Mouse (Mus musculus) neural tube, embryonic 13.5 days (tissue): ENCODE data around the gene Adrm1. TPM values are rescaled to one million over a fixed set of nuclear protein-coding genes. Genes with fewer than 3 reads are reported as not detected.
A peak's percentile ranks its signal among the peaks of the same experiment; 100 is the strongest.
"Not testable (repeated sequence)": the region's sequence is repeated elsewhere in the genome, so short reads cannot be mapped to it uniquely, and the experiment has no call there.

Source experiments
- ATAC-seq: fragments of 200-750 bp; cut with Nextera tagmentation; 2 replicates; pipeline ENCODE4 v1.8.0; 2017; ENCODE audit warnings: low read depth, mild to moderate bottlenecking, moderate TSS enrichment, moderate library complexity
- H3K27ac ChIP-seq: fragments of 300-500 bp; sonication (generic); replicated peaks from 2 replicates; pipeline ENCODE4 v1.5.1; 2015; ENCODE audit warnings: moderate library complexity, mild to moderate bottlenecking, inconsistent platforms
- H3K27me3 ChIP-seq: fragments of 300-500 bp; sonication (generic); 2 replicates; pipeline ENCODE4 v1.6.1; 2015; ENCODE audit warnings: mild to moderate bottlenecking, inconsistent platforms
- H3K36me3 ChIP-seq: fragments of 300-500 bp; sonication (generic); 2 replicates; pipeline ENCODE4 v1.6.1; 2015; ENCODE audit warnings: mild to moderate bottlenecking, inconsistent platforms
- H3K4me1 ChIP-seq: fragments of 300-500 bp; sonication (generic); replicated peaks from 2 replicates; pipeline ENCODE4 v1.6.1; 2015; ENCODE audit warnings: inconsistent platforms
- H3K4me2 ChIP-seq: fragments of 300-500 bp; sonication (generic); 2 replicates; pipeline ENCODE4 v1.6.1; 2015; ENCODE audit warnings: inconsistent platforms, mild to moderate bottlenecking, moderate library complexity
- H3K4me3 ChIP-seq: fragments of 300-500 bp; sonication (generic); 2 replicates; pipeline ENCODE4 v1.5.1; 2015; ENCODE audit warnings: mild to moderate bottlenecking, inconsistent platforms
- H3K9ac ChIP-seq: fragments of 300-500 bp; sonication (generic); 2 replicates; pipeline ENCODE4 v1.6.1; 2015; ENCODE audit warnings: moderate library complexity, mild to moderate bottlenecking, inconsistent platforms
- H3K9me3 ChIP-seq: fragments of 300-500 bp; sonication (generic); 2 replicates; pipeline ENCODE4 v1.6.1; 2016; ENCODE audit warnings: inconsistent platforms
- WGBS: fragments of 180-500 bp; shearing (Covaris S2); methylation state at CpG from one replicate; pipeline ENCODE4 v1.1.7; 2015; 5-methylcytosine and 5-hydroxymethylcytosine counted together
- polyA plus RNA-seq: library from polyadenylated mRNA; unstranded; fragments of >200 nt; fragmentation: Nextera tagmentation; extraction: Ambion mirVana; gene quantifications from 2 replicates; pipeline ENCODE4 v1.2.1, GENCODE M21; 2015

The Adrm1 gene
- polyA plus RNA-seq, 1 experiment from 2014 or later: 208 TPM

DNA sequence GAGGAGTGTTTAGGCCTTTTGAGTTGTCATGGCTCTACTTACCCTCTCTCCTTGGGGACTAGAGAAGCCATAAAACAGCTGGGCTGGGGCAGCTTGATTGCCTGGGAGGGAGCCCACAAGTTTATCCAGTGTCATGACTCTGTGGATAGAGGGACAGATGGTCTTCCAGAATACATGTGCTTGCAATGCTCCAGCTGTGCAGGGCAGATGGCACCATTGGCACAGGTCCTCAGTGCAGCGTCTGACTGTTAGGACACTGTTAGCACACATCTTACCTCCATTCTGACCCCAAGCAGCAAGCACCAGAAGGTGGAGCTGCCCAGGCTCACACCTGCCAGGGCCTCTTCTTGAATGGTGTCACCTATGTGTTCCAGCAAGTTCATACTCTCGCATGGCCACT is 5.4 kb upstream of the Adrm1 start:
- Histone ChIP-seq H3K9me3 (no peaks in the 10 kb centered on the region), H3K36me3 (peaks cover 33% of the 10 kb centered on the region), H3K27ac (no peak overlapping the region; the same call in 1 of the 2 replicates), H3K4me1 (peaks cover 10% of the 10 kb centered on the region; the same call in 1 of the 2 replicates), H3K9ac (no peak overlapping the region), H3K4me3 (no peak overlapping the region), H3K27me3 (no peaks in the 10 kb centered on the region), H3K4me2 (no peak overlapping the region)
- no peak for ATAC-seq
- WGBS: 68% methylated on average over 2 of the region's 2 CpGs

DNA sequence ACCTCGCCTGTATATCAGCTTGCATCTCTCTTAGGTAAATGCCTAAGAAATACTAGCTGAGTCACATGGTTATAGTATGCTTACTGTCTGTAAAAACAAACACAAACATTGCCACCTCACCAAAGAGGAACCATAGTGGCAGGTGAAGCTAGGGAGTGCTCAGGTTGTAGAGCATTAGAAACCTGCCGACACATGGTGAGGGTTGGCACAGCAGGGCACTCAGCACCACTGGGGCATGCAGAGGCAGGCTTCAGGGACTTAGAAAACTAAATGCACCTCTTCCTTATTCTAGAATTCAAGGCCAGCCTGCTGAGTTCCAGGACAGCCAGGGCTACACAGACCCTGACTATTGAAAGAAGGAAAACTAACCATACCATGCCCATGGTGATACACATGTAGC is 4.4 kb upstream of the Adrm1 start:
- 74% methylated on average over 2 of the region's 2 CpGs for WGBS
- H3K4me3 ChIP-seq: no peak overlapping the region
- no peaks in the 10 kb centered on the region for H3K27me3 ChIP-seq
- no peak overlapping the region for H3K27ac ChIP-seq
- H3K9ac ChIP-seq: no peak overlapping the region
- no peak for ATAC-seq
- H3K36me3 ChIP-seq: peaks cover 22% of the 10 kb centered on the region
- H3K4me2 ChIP-seq: no peak overlapping the region
- H3K4me1 ChIP-seq: peaks cover 11% of the 10 kb centered on the region; the same call in 1 of the 2 replicates
- H3K9me3 ChIP-seq: no peaks in the 10 kb centered on the region

DNA sequence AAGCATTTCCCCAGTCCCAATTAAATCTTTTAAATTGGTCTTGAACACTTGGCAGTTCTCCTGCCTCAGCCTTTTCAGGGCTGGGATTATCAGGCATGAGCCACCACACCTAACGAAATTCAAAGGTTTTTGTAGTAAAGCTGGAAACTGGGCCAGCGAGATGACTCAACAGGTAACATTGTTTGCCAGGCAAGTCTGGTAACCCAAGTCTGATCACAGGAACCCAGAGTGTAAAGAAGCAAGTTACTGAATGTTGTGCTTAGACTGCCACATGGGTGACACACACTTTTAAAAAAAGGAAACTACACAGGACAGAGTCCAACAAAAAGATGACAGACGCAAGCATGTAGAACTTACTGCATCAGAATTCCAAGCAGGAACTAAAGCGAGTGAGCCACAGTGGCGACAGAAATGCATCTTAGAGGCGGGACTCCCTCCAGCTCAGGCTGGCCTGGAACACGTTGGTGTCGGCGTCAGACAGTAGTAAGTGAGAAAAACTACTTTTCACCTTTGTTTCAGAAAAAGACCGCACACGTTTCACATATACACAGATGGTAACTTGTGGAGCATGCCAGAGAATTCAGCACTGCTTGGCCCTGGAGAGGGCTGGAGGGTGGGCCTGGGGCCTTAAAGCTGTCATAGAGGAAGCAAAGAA is 1.0 kb upstream of the Adrm1 start:
- H3K4me3 ChIP-seq: peak overlapping the region; percentile 96
- H3K9me3 ChIP-seq: no peaks in the 10 kb centered on the region
- H3K27ac ChIP-seq: 0 out of 2 replicates have a peak overlapping the region, but pooled peaks have one; percentile 15
- H3K27me3 ChIP-seq: no peaks in the 10 kb centered on the region
- 91% methylated on average over 11 of the region's 11 CpGs for WGBS
- H3K9ac ChIP-seq: no peak overlapping the region
- peak overlapping the region; percentile 62; the same call in 1 of the 2 replicates for H3K4me2 ChIP-seq
- peaks cover 34% of the 10 kb centered on the region for H3K4me1 ChIP-seq
- no peak for ATAC-seq
- H3K36me3 ChIP-seq: peaks cover 24% of the 10 kb centered on the region

DNA sequence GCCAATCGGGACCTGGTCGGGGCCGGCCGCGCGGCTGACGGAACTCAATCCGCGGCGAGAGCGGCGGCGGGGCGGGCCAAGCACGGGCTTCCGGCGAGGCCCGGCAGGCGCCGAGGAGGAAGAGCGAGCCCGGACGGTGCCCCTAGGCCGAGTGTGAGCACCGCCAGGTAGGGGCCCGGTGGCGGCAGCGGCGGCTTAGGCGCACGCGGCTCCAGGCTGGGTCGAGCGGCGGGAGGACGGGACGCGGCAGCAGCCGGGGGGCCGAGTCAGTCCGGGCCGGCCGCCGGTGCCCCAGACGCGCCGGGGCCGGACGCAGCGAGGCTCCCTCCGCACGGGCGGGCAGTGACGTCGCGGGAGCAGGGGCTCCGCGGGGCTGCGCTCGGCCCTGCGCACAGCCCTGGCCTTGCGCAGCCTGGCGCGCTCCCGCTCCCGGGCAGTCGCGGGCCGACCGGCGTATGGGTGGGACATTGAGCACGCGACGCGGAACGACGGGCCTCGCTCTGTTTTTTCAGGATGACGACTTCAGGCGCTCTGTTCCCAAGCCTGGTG is 311 bp downstream of the Adrm1 start:
- ATAC-seq: peak; percentile 77
- under 1% methylated on average over 79 of the region's 80 CpGs for WGBS
- H3K27ac ChIP-seq: peak overlapping the region; percentile 95

DNA sequence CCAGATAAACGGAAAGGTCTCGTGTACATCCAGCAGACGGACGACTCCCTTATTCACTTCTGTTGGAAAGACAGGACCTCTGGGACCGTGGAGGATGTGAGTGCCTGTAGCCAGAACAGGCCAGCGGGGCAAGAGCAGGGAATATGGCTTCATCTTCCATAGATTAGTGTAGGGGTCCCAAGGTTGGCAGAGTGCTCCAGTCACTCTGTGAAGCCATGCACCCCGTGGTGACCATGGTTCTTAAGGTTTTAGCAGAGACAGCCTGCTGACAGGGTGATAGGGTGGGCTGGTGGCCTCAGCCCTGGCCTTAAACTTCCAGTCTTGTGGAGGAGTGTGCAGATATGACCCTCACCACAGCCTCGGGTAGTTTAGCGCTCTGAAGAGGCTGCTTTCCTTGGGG is 867 bp downstream of the Adrm1 start:
- Histone ChIP-seq H3K27me3 (no peaks in the 10 kb centered on the region), H3K4me1 (peaks cover 26% of the 10 kb centered on the region), H3K4me2 (peak overlapping the region; percentile 100), H3K9me3 (no peaks in the 10 kb centered on the region), H3K27ac (peak overlapping the region; percentile 95), H3K9ac (peak overlapping the region; percentile 95), H3K4me3 (peak overlapping the region; percentile 96), H3K36me3 (peaks cover 42% of the 10 kb centered on the region)
- WGBS: 5% methylated on average over 8 of the region's 9 CpGs
- ATAC-seq: no peak

More for the DNA sequence above, 311 bp downstream of the Adrm1 start:
- H3K4me2 ChIP-seq: peak overlapping the region; percentile 100
- peak overlapping the region; percentile 95 for H3K9ac ChIP-seq
- no peaks in the 10 kb centered on the region for H3K9me3 ChIP-seq
- peak overlapping the region; percentile 96 for H3K4me3 ChIP-seq
- peaks cover 36% of the 10 kb centered on the region for H3K36me3 ChIP-seq
- H3K4me1 ChIP-seq: peaks cover 26% of the 10 kb centered on the region
- H3K27me3 ChIP-seq: no peaks in the 10 kb centered on the region

DNA sequence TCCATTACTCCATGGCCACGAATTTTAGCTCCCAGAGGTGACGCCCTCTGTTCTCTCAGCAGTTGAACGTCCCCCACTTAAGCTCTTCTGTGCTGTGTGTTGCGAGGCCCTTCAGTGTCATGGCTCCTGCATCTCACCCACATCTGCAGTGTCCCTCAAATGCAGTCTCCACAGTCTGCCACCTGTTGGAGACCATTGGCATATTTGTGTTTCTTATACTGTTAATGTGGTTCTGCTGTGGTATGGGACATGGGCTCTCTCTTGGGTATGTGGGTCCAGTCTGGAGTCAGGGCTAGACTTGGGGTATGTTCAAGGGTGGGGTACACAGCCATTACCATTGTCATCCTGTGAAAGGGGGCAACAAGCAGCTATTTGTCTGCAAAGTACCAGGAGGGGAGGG is 1.9 kb downstream of the Adrm1 start:
- ATAC-seq: no peak
- Histone ChIP-seq H3K4me3 (peak overlapping the region; percentile 96), H3K4me2 (peak overlapping the region; percentile 100), H3K27ac (no peak overlapping the region), H3K27me3 (no peaks in the 10 kb centered on the region), H3K9me3 (no peaks in the 10 kb centered on the region), H3K4me1 (peaks cover 26% of the 10 kb centered on the region), H3K36me3 (peaks cover 52% of the 10 kb centered on the region), H3K9ac (peak overlapping the region; percentile 95; the same call in 1 of the 2 replicates)
- 89% methylated on average over 4 of the region's 4 CpGs for WGBS

DNA sequence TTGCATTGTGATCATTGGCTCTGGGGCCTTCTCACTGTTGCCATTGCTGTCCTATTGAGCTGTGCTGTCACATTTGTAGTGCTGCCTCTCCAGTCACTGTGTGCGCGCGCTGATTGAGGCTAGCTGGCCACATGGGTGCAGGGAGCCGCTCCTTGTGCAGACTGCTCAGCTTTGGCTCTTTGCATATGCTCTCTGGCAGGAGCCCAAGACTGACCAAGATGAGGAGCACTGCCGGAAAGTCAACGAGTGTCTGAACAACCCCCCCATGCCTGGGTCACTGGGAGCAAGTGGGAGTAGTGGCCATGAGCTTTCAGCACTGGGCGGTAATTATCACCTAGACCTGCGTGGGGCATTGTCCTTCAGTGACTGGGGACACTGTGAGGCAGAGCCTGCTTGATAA is 2.4 kb downstream of the Adrm1 start:
- not testable (repeated sequence) for H3K27ac ChIP-seq, H3K27me3 ChIP-seq, H3K4me3 ChIP-seq, H3K9me3 ChIP-seq, ATAC-seq
- WGBS: 90% methylated on average over 8 of the region's 8 CpGs
- Histone ChIP-seq H3K4me2 (peak overlapping the region; percentile 100), H3K36me3 (peaks cover 58% of the 10 kb centered on the region), H3K4me1 (peaks cover 26% of the 10 kb centered on the region), H3K9ac (0 out of 2 replicates have a peak overlapping the region, but pooled peaks have one; percentile 17)

DNA sequence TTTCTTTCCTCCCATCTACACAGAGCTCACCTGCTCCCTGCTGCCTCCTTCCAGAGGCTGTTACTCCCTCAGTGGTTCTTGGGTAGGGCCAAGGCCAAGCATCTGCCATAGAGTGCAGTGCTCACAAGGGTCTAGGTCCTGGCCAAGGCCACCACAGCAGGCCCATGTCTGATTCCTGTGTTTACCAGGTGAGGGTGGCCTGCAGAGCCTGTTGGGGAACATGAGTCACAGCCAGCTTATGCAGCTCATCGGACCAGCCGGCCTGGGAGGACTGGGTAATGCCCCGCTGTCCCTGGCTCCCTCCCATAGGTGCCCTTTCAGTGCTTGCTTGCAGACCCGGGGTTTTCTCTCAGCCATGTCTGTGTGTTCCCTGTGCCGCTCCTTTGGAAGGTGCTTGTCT is 2.8 kb downstream of the Adrm1 start:
- ATAC-seq: no peak
- Histone ChIP-seq H3K4me2 (no peak overlapping the region), H3K36me3 (peaks cover 62% of the 10 kb centered on the region), H3K9me3 (no peaks in the 10 kb centered on the region), H3K27ac (no peak overlapping the region), H3K4me3 (no peak overlapping the region), H3K4me1 (peaks cover 26% of the 10 kb centered on the region), H3K27me3 (no peaks in the 10 kb centered on the region), H3K9ac (no peak overlapping the region)
- 93% methylated on average over 5 of the region's 5 CpGs for WGBS

DNA sequence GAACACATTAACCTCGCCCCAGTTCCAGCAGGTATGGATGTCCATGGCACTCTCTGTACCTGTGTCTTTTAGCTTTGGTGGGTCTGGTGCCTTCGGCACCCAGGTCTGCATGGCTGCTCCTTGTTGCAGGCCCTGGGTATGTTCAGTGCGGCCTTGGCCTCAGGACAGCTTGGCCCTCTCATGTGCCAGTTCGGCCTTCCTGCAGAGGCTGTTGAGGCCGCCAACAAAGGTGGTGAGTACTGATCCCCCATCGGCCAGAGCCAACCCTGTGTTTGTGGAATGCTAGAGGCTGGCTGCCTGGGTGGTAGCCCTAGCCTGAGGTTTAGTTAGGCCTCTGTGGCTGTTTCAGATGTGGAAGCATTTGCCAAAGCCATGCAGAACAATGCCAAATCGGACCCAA is 4.4 kb downstream of the Adrm1 start:
- Histone ChIP-seq H3K4me2 (no peak overlapping the region), H3K36me3 (peaks cover 65% of the 10 kb centered on the region)
- WGBS: 90% methylated on average over 7 of the region's 7 CpGs

DNA sequence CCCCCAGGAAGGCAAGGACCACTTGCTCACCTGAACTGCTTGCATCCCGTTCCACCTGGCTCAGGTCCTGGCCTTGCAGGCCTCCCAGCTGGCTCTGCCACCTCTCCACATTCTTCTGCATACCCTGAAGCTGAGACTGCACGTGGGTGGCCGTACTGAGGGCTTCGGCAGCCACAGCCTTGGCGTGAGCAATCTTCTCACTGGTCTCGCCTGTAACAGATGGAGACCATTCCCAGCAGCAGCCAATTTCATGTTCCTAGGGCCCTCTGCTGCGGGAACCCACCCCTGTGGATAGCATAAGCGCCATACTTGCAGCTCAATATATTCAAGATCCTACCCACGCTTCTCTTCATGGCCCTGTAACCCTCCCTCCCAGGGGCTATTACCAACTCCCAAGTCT is 10.3 kb downstream of the Adrm1 start:
- 88% methylated on average over 9 of the region's 9 CpGs for WGBS

More for the DNA sequence above, 4.4 kb downstream of the Adrm1 start:
- no peak for ATAC-seq
- no peaks in the 10 kb centered on the region for H3K27me3 ChIP-seq
- peaks cover 26% of the 10 kb centered on the region for H3K4me1 ChIP-seq
- no peak overlapping the region for H3K9ac ChIP-seq
- H3K4me3 ChIP-seq: no peak overlapping the region
- H3K9me3 ChIP-seq: no peaks in the 10 kb centered on the region
- H3K27ac ChIP-seq: no peak overlapping the region

DNA sequence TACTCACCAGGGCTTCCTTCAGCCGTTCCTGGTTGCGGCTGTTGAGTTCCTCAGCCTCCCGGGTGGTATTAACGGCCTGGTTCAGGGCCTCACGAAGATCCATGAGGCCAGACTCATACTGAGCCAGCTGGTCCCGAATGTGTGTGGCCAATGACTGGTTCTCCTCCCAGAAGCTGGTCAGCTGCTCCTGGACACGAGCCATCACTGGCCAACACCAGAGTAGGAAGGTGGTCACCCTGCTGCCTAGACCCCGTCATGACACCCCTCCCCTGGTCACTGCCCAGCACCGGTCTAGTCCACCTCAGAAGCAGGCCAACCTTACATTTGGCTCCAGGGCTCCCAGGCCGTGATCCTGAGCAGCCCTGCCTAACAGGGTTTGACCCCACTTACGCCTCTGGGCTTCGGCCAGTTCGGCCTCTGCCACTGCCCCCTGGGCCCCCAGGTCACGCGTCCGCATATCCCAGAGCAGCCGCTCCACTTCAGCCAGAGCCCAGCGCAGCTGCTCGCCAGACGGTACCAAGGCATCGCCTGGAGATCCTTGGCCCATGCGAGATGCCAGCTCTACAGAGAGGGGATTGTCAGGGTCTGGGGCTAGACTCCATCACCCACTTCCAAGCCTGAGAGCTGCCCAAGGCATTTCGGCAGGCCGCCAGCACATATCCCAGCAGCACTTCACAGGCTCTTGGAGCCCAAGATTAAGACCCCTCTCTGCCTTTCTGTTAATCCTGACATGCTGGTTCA is 12.9 kb downstream of the Adrm1 start:
- Histone ChIP-seq H3K9ac (no peak overlapping the region), H3K27me3 (no peaks in the 10 kb centered on the region), H3K4me3 (no peak overlapping the region), H3K4me1 (no peaks in the 10 kb centered on the region), H3K36me3 (peaks cover 3% of the 10 kb centered on the region; the same call in 1 of the 2 replicates), H3K4me2 (no peak overlapping the region), H3K9me3 (no peaks in the 10 kb centered on the region), H3K27ac (no peak overlapping the region)
- ATAC-seq: no peak
- 90% methylated on average over 24 of the region's 24 CpGs for WGBS

More for the DNA sequence above, 10.3 kb downstream of the Adrm1 start:
- H3K4me2 ChIP-seq: no peak overlapping the region
- H3K4me1 ChIP-seq: no peaks in the 10 kb centered on the region
- no peaks in the 10 kb centered on the region for H3K27me3 ChIP-seq
- no peak for ATAC-seq
- peaks cover 30% of the 10 kb centered on the region for H3K36me3 ChIP-seq
- no peak overlapping the region for H3K9ac ChIP-seq
- no peaks in the 10 kb centered on the region for H3K9me3 ChIP-seq
- no peak overlapping the region for H3K27ac ChIP-seq
- no peak overlapping the region for H3K4me3 ChIP-seq

DNA sequence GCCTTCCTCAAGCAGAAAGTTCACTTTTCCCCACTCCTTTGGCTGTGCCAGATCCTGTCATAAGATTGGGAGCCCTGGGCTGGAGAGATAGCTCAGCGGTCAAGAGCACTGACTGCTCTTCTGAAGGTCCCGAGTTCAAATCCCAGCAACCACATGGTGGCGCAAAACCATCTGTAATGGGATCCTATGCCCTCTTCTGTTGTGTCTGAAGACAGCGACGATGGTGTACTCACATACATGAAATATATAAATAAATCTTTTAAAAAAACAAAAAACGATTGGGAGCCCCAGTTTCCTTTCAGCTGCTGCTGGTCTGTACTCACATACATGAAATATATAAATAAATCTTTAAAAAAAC is 13.4 kb downstream of the Adrm1 start:
- Histone ChIP-seq H3K9ac (no peak overlapping the region), H3K4me1 (no peaks in the 10 kb centered on the region), H3K4me3 (no peak overlapping the region), H3K27ac (no peak overlapping the region), H3K36me3 (no peaks in the 10 kb centered on the region; the same call in 1 of the 2 replicates), H3K27me3 (no peaks in the 10 kb centered on the region), H3K4me2 (no peak overlapping the region), H3K9me3 (no peaks in the 10 kb centered on the region)
- ATAC-seq: no peak
- WGBS: 88% methylated on average over 6 of the region's 6 CpGs
